Mouse (Mus musculus) limb, embryonic 14.5 days (tissue): ENCODE results near the gene Catsper4. TPM values are rescaled to one million over a fixed set of nuclear protein-coding genes. Genes with fewer than 3 reads are reported as not detected.

Experiments
- ATAC-seq: fragments of 200-750 bp; cut with Nextera tagmentation; 2 replicates; pipeline ENCODE4 v1.8.0; 2017; ENCODE audit warnings: low read depth, moderate number of reproducible peaks, moderate TSS enrichment; ENCODE audit not compliant: low FRiP score
- DNase-seq: peaks from one replicate; pipeline ENCODE4 v3.0.0-alpha.2; 2015; ENCODE audit warnings: low spot score
- H3K27ac ChIP-seq: fragments of 300-500 bp; sonication (generic); replicated peaks from 2 replicates; pipeline ENCODE4 v1.5.1; 2014; ENCODE audit warnings: low read depth, mild to moderate bottlenecking, low read length, moderate library complexity, mixed read lengths
- H3K27me3 ChIP-seq: fragments of 300-500 bp; sonication (generic); 2 replicates; pipeline ENCODE4 v1.6.1; 2014; ENCODE audit warnings: low read length, mixed read lengths; ENCODE audit not compliant: control insufficient read depth, insufficient read depth
- H3K36me3 ChIP-seq: fragments of 300-500 bp; sonication (generic); 2 replicates; pipeline ENCODE4 v1.6.1; 2014; ENCODE audit warnings: mild to moderate bottlenecking, low read length, moderate library complexity, mixed read lengths; ENCODE audit not compliant: control insufficient read depth, insufficient read depth
- H3K4me1 ChIP-seq: fragments of 300-500 bp; sonication (generic); 2 replicates; pipeline ENCODE4 v1.6.1; 2014; ENCODE audit warnings: antibody characterized with exemption, low read length, mixed read lengths; ENCODE audit not compliant: control insufficient read depth, insufficient read depth
- H3K4me2 ChIP-seq: fragments of 300-500 bp; sonication (generic); replicated peaks from 2 replicates; pipeline ENCODE4 v1.6.1; 2014; ENCODE audit warnings: low read depth, mild to moderate bottlenecking, low read length, moderate library complexity; ENCODE audit not compliant: severe bottlenecking
- H3K4me3 ChIP-seq: fragments of 300-500 bp; sonication (generic); replicated peaks from 2 replicates; pipeline ENCODE4 v1.5.1; 2014; ENCODE audit warnings: low read length
- H3K9ac ChIP-seq: fragments of 300-500 bp; sonication (generic); 2 replicates; pipeline ENCODE4 v1.6.1; 2014; ENCODE audit warnings: mild to moderate bottlenecking, low read depth, low read length, moderate library complexity; ENCODE audit not compliant: severe bottlenecking
- H3K9me3 ChIP-seq: fragments of 300-500 bp; sonication (generic); 2 replicates; pipeline ENCODE4 v1.6.1; 2016; ENCODE audit warnings: low read length; ENCODE audit not compliant: control insufficient read depth
- POLR2A ChIP-seq: fragments of 200-500 bp; IDR thresholded peaks from 2 replicates; pipeline ENCODE4 v1.8.0; 2012; ENCODE audit warnings: inconsistent platforms, mild to moderate bottlenecking, moderate library complexity, borderline replicate concordance; ENCODE audit not compliant: insufficient read depth, insufficient read length; ENCODE audit errors: extremely low read depth
- WGBS: fragments of 180-500 bp; shearing (Covaris S2); extraction: QIAGEN DNeasy Blood & Tissue Kit; methylation state at CpG from one replicate; pipeline ENCODE4 v1.1.7; 2014; 5-methylcytosine and 5-hydroxymethylcytosine counted together
- polyA plus RNA-seq, 2 experiments: library from polyadenylated mRNA; depleted of rRNA in 1 of 2; stranded (reverse) in 1 of 2; unstranded in 1 of 2; fragments of >200 nt; fragmentation: Nextera tagmentation in 1 of 2; extraction: Ambion mirVana in 1 of 2; gene quantifications; 2 replicates each; pipeline versions ENCODE4 v1.2.1 to v1.2.3; 2012 to 2014

Gene Catsper4
- polyA plus RNA-seq, 2 experiments, result 0.16 TPM; not detected in 1

DNA sequence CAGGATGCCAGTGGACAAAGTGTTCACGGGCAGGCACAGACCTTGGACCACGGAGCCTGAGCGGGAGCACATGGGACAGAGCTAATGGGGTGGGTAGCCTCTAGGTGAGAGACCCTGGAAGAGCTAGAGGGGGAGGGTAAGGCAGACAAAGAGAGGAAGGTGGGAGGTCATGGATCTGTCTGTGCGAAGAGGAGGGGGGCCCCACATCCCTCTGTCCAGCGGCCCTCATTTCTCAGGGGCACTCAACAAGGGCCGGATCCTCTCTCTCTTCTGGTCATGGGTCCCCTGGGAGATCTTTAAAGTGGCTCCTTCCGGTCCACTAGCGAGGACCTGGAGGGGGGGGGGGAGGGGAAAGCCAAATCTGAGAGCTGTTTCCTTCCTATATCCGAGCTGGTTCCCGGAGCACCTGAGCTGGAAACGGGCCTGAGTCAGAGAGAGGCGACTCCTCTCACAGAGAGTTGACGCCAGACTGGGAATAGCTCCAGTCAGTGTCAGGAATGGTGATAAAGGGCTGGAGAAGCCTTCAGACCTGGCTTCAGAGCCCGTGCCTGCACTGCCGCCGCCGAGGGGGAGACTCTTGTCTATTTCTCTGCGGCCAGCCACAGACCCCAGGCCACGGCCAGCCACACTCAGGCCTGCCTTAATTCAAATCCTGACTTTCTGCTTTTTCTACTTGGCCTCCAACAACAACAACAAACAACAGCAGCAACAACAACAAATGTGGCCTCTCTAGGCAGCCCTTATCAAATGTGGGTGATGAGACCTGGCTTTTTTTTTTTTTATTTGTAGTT is 29.4 kb upstream of the Catsper4 start:
- peaks cover 28% of the 10 kb centered on the region for H3K27me3 ChIP-seq
- no peak for ATAC-seq
- no peak overlapping the region for H3K27ac ChIP-seq
- H3K9ac ChIP-seq, result no peak overlapping the region
- H3K4me3 ChIP-seq, result no peak overlapping the region
- H3K4me2 ChIP-seq, result no peak overlapping the region; the same call in 1 of the 2 replicates
- TF ChIP-seq POLR2A, result no peak
- no peaks in the 10 kb centered on the region for H3K36me3 ChIP-seq
- H3K4me1 ChIP-seq, result peaks cover 19% of the 10 kb centered on the region
- H3K9me3 ChIP-seq, result no peaks in the 10 kb centered on the region
- DNase-seq, result peak; percentile 19
- 19% methylated on average over 12 of the region's 19 CpGs for WGBS

DNA sequence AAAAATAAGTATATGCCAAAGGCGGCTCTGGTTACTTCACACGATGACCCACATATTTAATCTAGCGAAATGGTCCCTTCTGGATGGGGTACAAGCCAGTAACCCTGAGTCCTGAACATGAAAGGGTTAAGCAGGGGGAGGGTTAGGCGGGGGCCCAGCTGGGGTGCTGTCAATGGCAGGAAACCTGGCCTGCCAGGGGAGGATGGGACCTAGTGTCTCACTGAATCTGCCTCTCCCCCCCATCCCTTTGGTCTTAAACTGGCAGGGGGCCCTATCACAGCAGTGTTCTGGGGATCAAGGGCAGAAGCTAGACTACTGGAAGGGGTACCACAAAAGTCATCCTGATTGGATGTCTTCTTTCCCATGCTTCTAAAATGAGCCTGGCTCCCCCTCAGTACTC is 28.7 kb upstream of the Catsper4 start:
- Histone ChIP-seq H3K9me3 (no peaks in the 10 kb centered on the region), H3K27me3 (peaks cover 36% of the 10 kb centered on the region), H3K4me1 (peaks cover 26% of the 10 kb centered on the region), H3K4me3 (no peak overlapping the region), H3K9ac (no peak overlapping the region), H3K36me3 (no peaks in the 10 kb centered on the region), H3K27ac (no peak overlapping the region), H3K4me2 (no peak overlapping the region)
- no peak for TF ChIP-seq POLR2A
- DNase-seq (no peak), ATAC-seq (no peak)
- WGBS, result 27% methylated on average over 4 of the region's 4 CpGs

- no peak for ATAC-seq
- Histone ChIP-seq H3K9me3 (no peaks in the 10 kb centered on the region), H3K27me3 (peaks cover 46% of the 10 kb centered on the region), H3K4me1 (peaks cover 33% of the 10 kb centered on the region), H3K4me3 (no peak overlapping the region), H3K27ac (no peak overlapping the region), H3K4me2 (no peak overlapping the region), H3K9ac (no peak overlapping the region), H3K36me3 (no peaks in the 10 kb centered on the region)
- 44% methylated on average over 3 of the region's 3 CpGs for WGBS
- DNase-seq, result no peak
- TF ChIP-seq POLR2A, result no peak
Observed at GRCm38 (mm10) chr4:134254835-134255234, 27.7 kb upstream of the Catsper4 start.

DNA sequence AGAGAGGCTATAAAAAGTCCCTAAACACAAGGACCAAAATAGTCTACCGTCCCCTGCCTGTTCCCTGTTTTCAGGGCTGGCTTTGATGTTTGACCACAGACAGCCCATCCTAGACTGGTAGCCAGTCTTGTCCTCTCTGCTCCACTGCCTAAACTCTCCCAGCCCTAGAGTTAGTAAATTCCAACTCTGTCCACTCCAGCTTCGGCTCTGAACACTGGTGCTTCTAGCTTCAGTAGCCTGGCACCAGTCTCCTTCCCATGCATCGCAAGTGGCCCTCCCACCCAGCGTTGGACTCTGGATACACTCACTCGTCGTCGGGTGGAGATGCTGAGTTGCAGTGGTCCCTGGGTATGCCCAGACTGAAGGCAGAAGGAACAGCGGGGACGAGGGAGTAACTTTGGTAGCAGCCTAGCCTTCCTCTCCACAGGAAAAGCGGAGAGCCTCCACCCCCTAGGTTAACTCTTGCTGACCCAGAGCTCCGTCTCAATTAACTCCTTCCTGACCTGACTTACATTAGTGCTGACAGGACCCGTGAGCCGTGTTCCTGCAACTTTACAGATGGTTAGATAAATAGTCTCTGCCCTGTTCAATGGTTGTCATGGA is 26.6 kb upstream of the Catsper4 start, which contains the start of gene Grrp1:
TSS of gene Grrp1 (minus strand) at position 385 of the 603 bp plus-strand sequence.
- DNase-seq, result no peak
- H3K9me3 ChIP-seq, result no peaks in the 10 kb centered on the region
- H3K4me2 ChIP-seq, result peak within 1 kb of the TSS; percentile 41
- H3K9ac ChIP-seq, result peak within 1 kb of the TSS; percentile 43
- ATAC-seq, result no peak
- WGBS, result 3% methylated on average over 13 of the region's 13 CpGs
- H3K27me3 ChIP-seq, result peaks cover 54% of the 10 kb centered on the region
- peaks cover 34% of the 10 kb centered on the region for H3K4me1 ChIP-seq
- H3K36me3 ChIP-seq, result no peaks in the 10 kb centered on the region
- H3K27ac ChIP-seq, result 0 out of 2 replicates have a peak within 1 kb of the TSS, but pooled peaks have one; percentile 8
- H3K4me3 ChIP-seq, result peak within 1 kb of the TSS; percentile 53
- no peak for TF ChIP-seq POLR2A

- Histone ChIP-seq H3K27me3 (peaks cover 58% of the 10 kb centered on the region), H3K4me1 (peaks cover 34% of the 10 kb centered on the region), H3K4me3 (peak overlapping the region; percentile 53), H3K9ac (peak overlapping the region; percentile 43), H3K27ac (0 out of 2 replicates have a peak overlapping the region, but pooled peaks have one; percentile 8), H3K36me3 (no peaks in the 10 kb centered on the region), H3K9me3 (no peaks in the 10 kb centered on the region), H3K4me2 (peak overlapping the region; percentile 41)
- no peak for TF ChIP-seq POLR2A
- ATAC-seq, result no peak
- DNase-seq, result no peak
- WGBS, result 15% methylated on average over 15 of the region's 15 CpGs
Observed at GRCm38 (mm10) chr4:134252911-134253721, 25.9 kb upstream of the Catsper4 start.
